Comparison of ENCODE assay signal across 8 mouse cellular contexts in genomic region chr2:30952824-30953490, GRCm38 (mm10). TPM values are rescaled to one million over a fixed set of nuclear protein-coding genes. Genes with fewer than 3 reads are reported as not detected.
DNase-seq lines count a peak whose midpoint lies in the region; ATAC-seq and TF ChIP-seq lines count a peak whose summit lies in the region.

Gene Tor1b, plus strand, starts transcription at chr2:30952959.

- under 1% methylated on average over 60 of the region's 60 CpGs for whole genome bisulfite sequencing in forebrain, embryonic 13.5 days
- under 1% methylated on average over 60 of the region's 60 CpGs for WGBS in large intestine, adult 2 months
- WGBS in lung, adult 2 months = under 1% methylated on average over 60 of the region's 60 CpGs

- peak; percentile 93 for DNase-seq in ES-CJ7 (ENCODE audit: low read depth, low spot score)
- peak; percentile 89 for DNase-seq in c-Kit-positive CD71-positive TER-119-positive erythroid progenitor cells, embryonic 14.5 days (ENCODE audit: low spot score)
- DNase-seq in heart, postnatal 10 days = peak; percentile 87 to 91
- DNase-seq in large intestine, adult 2 months (ENCODE audit: low read depth, low spot score) = peak; percentile 80
- DNase-seq in lung, adult 2 months = peak; percentile 78
- DNase-seq in thymus, adult 18-20 months = peak; percentile 73 to 80

- TF ChIP-seq CTCF in lung, adult 2 months (IDR thresholded peaks at IDR 0.05; ENCODE audit: insufficient read depth, low read length) = no peak

- peaks cover 30% of the 10 kb centered on the region for H3K36me3 ChIP-seq in forebrain, embryonic 13.5 days (ENCODE audit: poor library complexity, severe bottlenecking)

- peak; percentile 98 for TF ChIP-seq POLR2A in lung, adult 2 months (IDR thresholded peaks at IDR 0.05; ENCODE audit: borderline replicate concordance, extremely low read depth, low read depth, low read length)

- H3K9ac ChIP-seq in forebrain, embryonic 13.5 days = peak within 1 kb of the TSS; percentile 90

- no peaks in the 10 kb centered on the region for H3K27me3 ChIP-seq in forebrain, embryonic 13.5 days

- peaks cover 27% of the 10 kb centered on the region for H3K4me1 ChIP-seq in forebrain, embryonic 13.5 days
- H3K4me1 ChIP-seq in lung, adult 2 months (ENCODE audit: control insufficient read depth, insufficient read depth, low read length) = peaks cover 7% of the 10 kb centered on the region

- peak within 1 kb of the TSS; percentile 86 for H3K27ac ChIP-seq in forebrain, embryonic 13.5 days

- intact Hi-C loops in heart, postnatal 10 days (cut with DNase I) = loop anchor here (2.0 kb wide), 1 partner anchor 28 kb away; no protein-coding TSS in a partner anchor

- ATAC-seq in forebrain, embryonic 13.5 days = peak; percentile 95
- peak; percentile 89 for ATAC-seq in neutrophil, adult 5-6 weeks (ENCODE audit: extremely low read depth, insufficient number of reproducible peaks, low FRiP score, poor library complexity, severe bottlenecking)

- no peaks in the 10 kb centered on the region for H3K9me3 ChIP-seq in forebrain, embryonic 13.5 days (replicated peaks)

- peak within 1 kb of the TSS; percentile 90 for H3K4me2 ChIP-seq in forebrain, embryonic 13.5 days

- H3K4me3 ChIP-seq in forebrain, embryonic 13.5 days = peak within 1 kb of the TSS; percentile 87
- peak within 1 kb of the TSS; percentile 94 for H3K4me3 ChIP-seq in lung, adult 2 months (replicated peaks; ENCODE audit: extremely low read depth, low read depth, low read length)

RNA-seq across cellular contexts. Expression of gene Tor1b, which starts in this region (rescaled TPM):
- 23.3 and 26.4 TPM in 2 replicates for polyA plus RNA-seq in forebrain, embryonic 13.5 days (2015; fragmentation: Nextera tagmentation; extraction: Ambion mirVana)
- total RNA-seq in heart, postnatal 10 days (2021) = 10 to 100 TPM; 29.3 to 34.0 TPM
- 14.3 and 18.1 TPM in 2 replicates for polyA plus RNA-seq in large intestine, adult 2 months (2012; rRNA removed)
- 23.6 and 30.2 TPM in 2 replicates for polyA plus RNA-seq in lung, adult 2 months (2012; rRNA removed)
- total RNA-seq in neutrophil, adult 5-6 weeks (2017) = 30.9 and 38.5 TPM in 2 replicates

Comparison
In these comparisons a context has a peak if more than half of its experiments do, and no peak if none do; other contexts are left out.
1. Peak in every context shown above with its lines: DNase-seq, ATAC-seq, H3K4me3 ChIP-seq and H3K27ac ChIP-seq.